Comparison of ENCODE assay signal across 7 mouse cellular contexts in the genomic region with DNA sequence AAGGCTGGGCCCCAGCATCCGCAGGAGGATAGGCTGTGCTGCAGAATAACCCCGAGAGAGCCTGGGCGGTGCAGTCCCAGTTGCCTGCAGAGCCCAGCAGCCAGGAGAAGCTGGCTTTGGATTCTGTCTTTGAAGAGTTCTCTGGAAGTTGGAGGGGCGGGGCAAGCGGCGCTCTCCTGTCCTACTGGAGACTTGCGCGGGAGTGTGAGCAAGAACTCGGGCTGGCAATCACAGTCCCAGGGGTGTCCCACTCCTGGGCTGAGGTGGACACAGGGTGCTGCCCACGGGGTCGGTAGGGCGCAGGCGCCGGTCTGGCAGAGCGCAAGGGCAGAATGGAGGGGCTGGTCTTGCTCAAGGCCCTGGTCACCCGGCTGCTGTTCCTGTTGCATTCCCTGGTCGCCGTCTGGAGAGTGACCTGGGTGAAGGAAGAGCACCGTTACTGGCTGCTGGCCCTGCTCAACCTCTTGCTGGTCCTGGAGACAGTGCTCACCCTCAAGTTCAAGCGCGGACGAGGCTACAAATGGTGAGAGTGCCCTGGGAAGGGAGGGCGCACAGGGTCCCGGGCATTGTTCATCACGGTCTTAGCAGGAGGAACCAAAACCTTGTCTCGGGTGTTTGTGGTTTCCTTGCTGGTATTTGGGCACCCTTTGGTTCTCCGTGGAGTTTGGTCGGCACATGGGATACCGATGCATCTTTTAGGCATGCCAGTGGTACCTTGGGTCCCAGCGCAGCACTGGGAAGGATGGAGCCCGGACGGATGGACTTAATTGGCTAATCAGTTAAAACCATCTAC. TPM values are rescaled to one million over a fixed set of nuclear protein-coding genes. Genes with fewer than 3 reads are reported as not detected.
DNase-seq lines count a peak whose midpoint lies in the region; ATAC-seq and TF ChIP-seq lines count a peak whose summit lies in the region.

A gene (plus strand): TSS at position 79 of the 793 bp plus-strand sequence.

- peak; percentile 70; the same call in 1 of the 2 replicates for ATAC-seq in intestine, embryonic 14.5 days (replicated peaks; ENCODE audit: low FRiP score, low TSS enrichment, low read depth)
- peak; percentile 23; the same call in 1 of the 2 replicates for ATAC-seq in liver, postnatal 0 days

- H3K9ac ChIP-seq in intestine, embryonic 14.5 days (ENCODE audit: low read length) = peak within 1 kb of the TSS; percentile 52
- H3K9ac ChIP-seq in liver, postnatal 0 days (replicated peaks) = peak within 1 kb of the TSS; percentile 22

- H3K27me3 ChIP-seq in intestine, embryonic 14.5 days (replicated peaks; ENCODE audit: control insufficient read depth, insufficient read depth, low read length) = no peaks in the 10 kb centered on the region
- peaks cover 10% of the 10 kb centered on the region; the same call in 1 of the 2 replicates for H3K27me3 ChIP-seq in liver, postnatal 0 days (ENCODE audit: insufficient read depth, low read length)

- peak within 1 kb of the TSS; percentile 94 for H3K4me2 ChIP-seq in intestine, embryonic 14.5 days (ENCODE audit: low read length)
- H3K4me2 ChIP-seq in liver, postnatal 0 days (ENCODE audit: low read depth, low read length) = peak within 1 kb of the TSS; percentile 70

- H3K4me1 ChIP-seq in bone marrow, adult 2 months (ENCODE audit: control insufficient read depth, insufficient read depth, low read length) = no peaks in the 10 kb centered on the region; the same call in 1 of the 2 replicates
- H3K4me1 ChIP-seq in intestine, embryonic 14.5 days (replicated peaks; ENCODE audit: control insufficient read depth, insufficient read depth, low read length) = 0 out of 2 replicates have a peak, but pooled peaks cover 4% of the 10 kb centered on the region
- H3K4me1 ChIP-seq in liver, postnatal 0 days (ENCODE audit: insufficient read depth) = peaks cover 13% of the 10 kb centered on the region
- H3K4me1 ChIP-seq in olfactory bulb, adult 2 months (ENCODE audit: control insufficient read depth, insufficient read depth, low read length) = peaks cover 14% of the 10 kb centered on the region

- peak; percentile 8 for DNase-seq in ES-CJ7 (ENCODE audit: low read depth, low spot score)
- peak; percentile 33 for DNase-seq in gastrocnemius, postnatal 14 days
- DNase-seq in intestine, embryonic 14.5 days (ENCODE audit: low spot score) = peak; percentile 75
- peak; percentile 17 for DNase-seq in liver, postnatal 0 days
- no peak for DNase-seq in layer of hippocampus, adult 11-12 months (ENCODE audit: low spot score)

- H3K36me3 ChIP-seq in intestine, embryonic 14.5 days (ENCODE audit: control insufficient read depth, insufficient read depth, low read length) = no peaks in the 10 kb centered on the region
- no peaks in the 10 kb centered on the region for H3K36me3 ChIP-seq in liver, postnatal 0 days (replicated peaks; ENCODE audit: insufficient read depth, low read length)

- H3K27ac ChIP-seq in bone marrow, adult 2 months (ENCODE audit: control insufficient read depth, insufficient read depth, low read depth, low read length, poor library complexity) = peak within 1 kb of the TSS; percentile 65
- no peak within 1 kb of the TSS for H3K27ac ChIP-seq in intestine, embryonic 14.5 days (ENCODE audit: low read depth)
- no peak within 1 kb of the TSS for H3K27ac ChIP-seq in liver, postnatal 0 days (ENCODE audit: low read depth)
- no peak within 1 kb of the TSS for H3K27ac ChIP-seq in olfactory bulb, adult 2 months (ENCODE audit: insufficient read depth, low read depth, low read length)

- TF ChIP-seq POLR2A in bone marrow, adult 2 months (IDR thresholded peaks at IDR 0.05; ENCODE audit: borderline replicate concordance, control insufficient read depth, low read depth, low read length) = no peak
- no peak for TF ChIP-seq POLR2A in olfactory bulb, adult 2 months (IDR thresholded peaks at IDR 0.05; ENCODE audit: insufficient read depth, low read depth, low read length)

- intact Hi-C loops in gastrocnemius, postnatal 14 days (cut with DNase I; ENCODE audit: low total_unique reads) = no loop called here

- TF ChIP-seq EP300 in liver, postnatal 0 days (IDR thresholded peaks at IDR 0.05; ENCODE audit: low read depth) = no peak

- TF ChIP-seq CTCF in bone marrow, adult 2 months (IDR thresholded peaks at IDR 0.05; ENCODE audit: control insufficient read depth, insufficient read depth, low read length) = no peak
- TF ChIP-seq CTCF in liver, postnatal 0 days (IDR thresholded peaks at IDR 0.05; ENCODE audit: low read depth) = no peak
- TF ChIP-seq CTCF in olfactory bulb, adult 2 months (IDR thresholded peaks at IDR 0.05; ENCODE audit: insufficient read depth, low read depth, low read length) = no peak

- H3K4me3 ChIP-seq in bone marrow, adult 2 months (replicated peaks; ENCODE audit: control insufficient read depth, low read depth, low read length) = peak within 1 kb of the TSS; percentile 55
- H3K4me3 ChIP-seq in intestine, embryonic 14.5 days (ENCODE audit: low read depth, low read length) = peak within 1 kb of the TSS; percentile 60
- H3K4me3 ChIP-seq in liver, postnatal 0 days (ENCODE audit: low read depth, low read length) = peak within 1 kb of the TSS; percentile 36
- H3K4me3 ChIP-seq in olfactory bulb, adult 2 months (ENCODE audit: insufficient read depth, low read depth, low read length) = peak within 1 kb of the TSS; percentile 16

- no peaks in the 10 kb centered on the region for H3K9me3 ChIP-seq in intestine, embryonic 14.5 days (ENCODE audit: control insufficient read depth, low read length)
- no peaks in the 10 kb centered on the region for H3K9me3 ChIP-seq in liver, postnatal 0 days (ENCODE audit: low read length)

- 9% methylated on average over 32 of the region's 32 CpGs for WGBS in bone marrow, adult 2 months
- WGBS in intestine, embryonic 14.5 days = under 1% methylated on average over 32 of the region's 32 CpGs
- 2% methylated on average over 32 of the region's 32 CpGs for WGBS in liver, postnatal 0 days (ENCODE audit: insufficient replicate concordance)
- WGBS in olfactory bulb, adult 2 months = 2% methylated on average over 32 of the region's 32 CpGs

RNA-seq across cellular contexts. Expression of the gene that starts here (rescaled TPM):
- polyA plus RNA-seq in bone marrow, adult 2 months (2011; ENCODE audit: insufficient read depth, insufficient read length, low replicate concordance, missing spikeins) = 1.1 and 2.1 TPM in 2 replicates
- total RNA-seq in gastrocnemius, postnatal 14 days (2021) = under 1 TPM; 0.70 to 0.84 TPM
- polyA plus RNA-seq in intestine, embryonic 14.5 days (2014; fragmentation: Nextera tagmentation; extraction: Ambion mirVana) = 11.5 and 13.5 TPM in 2 replicates
- 1.7 TPM in 2 replicates for polyA plus RNA-seq in liver, postnatal 0 days (2015; fragmentation: Nextera tagmentation; extraction: Ambion mirVana)
- not detected in 2 replicates for polyA plus RNA-seq in olfactory bulb, adult 2 months (2012; ENCODE audit: insufficient read depth, insufficient read length, low replicate concordance, missing spikeins)

Comparison
In these comparisons a context has a peak if more than half of its experiments do, and no peak if none do; other contexts are left out.
1. Peak in DNase-seq in gastrocnemius, postnatal 14 days; RNA of the gene not detected or under 1 TPM.